Mouse (Mus musculus) hindbrain, postnatal 0 days (tissue): ENCODE data around the gene Ddn. TPM values are rescaled to one million over a fixed set of nuclear protein-coding genes. Genes with fewer than 3 reads are reported as not detected.

Source experiments
- ATAC-seq: fragments of 200-750 bp; cut with Nextera tagmentation; 2 replicates; pipeline ENCODE4 v1.8.0; 2017; ENCODE audit warnings: mild to moderate bottlenecking, moderate TSS enrichment, moderate library complexity
- DNase-seq: peaks from one replicate; pipeline ENCODE4 v3.0.0-alpha.2; 2015; ENCODE audit warnings: low spot score
- H3K27ac ChIP-seq: fragments of 300-500 bp; sonication (generic); 2 replicates; pipeline ENCODE4 v1.5.1; 2014; ENCODE audit warnings: mild to moderate bottlenecking
- H3K27me3 ChIP-seq: fragments of 300-500 bp; sonication (generic); 2 replicates; pipeline ENCODE4 v1.6.1; 2014; ENCODE audit warnings: low read length, mixed read lengths; ENCODE audit not compliant: insufficient read depth
- H3K36me3 ChIP-seq: fragments of 300-500 bp; sonication (generic); 2 replicates; pipeline ENCODE4 v1.6.1; 2014; ENCODE audit warnings: low read length, mixed read lengths; ENCODE audit not compliant: insufficient read depth
- H3K4me1 ChIP-seq: fragments of 300-500 bp; sonication (generic); 2 replicates; pipeline ENCODE4 v1.6.1; 2014; ENCODE audit warnings: antibody characterized with exemption, low read length, mixed read lengths; ENCODE audit not compliant: insufficient read depth
- H3K4me2 ChIP-seq: fragments of 300-500 bp; sonication (generic); 2 replicates; pipeline ENCODE4 v1.6.1; 2014; ENCODE audit warnings: low read depth, mild to moderate bottlenecking, low read length, moderate library complexity, mixed read lengths
- H3K4me3 ChIP-seq: fragments of 300-500 bp; sonication (generic); 2 replicates; pipeline ENCODE4 v1.5.1; 2014; ENCODE audit warnings: low read length
- H3K9ac ChIP-seq: fragments of 300-500 bp; sonication (generic); replicated peaks from 2 replicates; pipeline ENCODE4 v1.6.1; 2014; ENCODE audit warnings: mild to moderate bottlenecking, low read length, moderate library complexity, mixed read lengths
- H3K9me3 ChIP-seq: fragments of 300-500 bp; sonication (generic); 2 replicates; pipeline ENCODE4 v1.6.1; 2016; ENCODE audit warnings: low read length, mixed read lengths
- CTCF ChIP-seq: IDR thresholded peaks from 2 replicates; pipeline ENCODE4 v1.5.1; 2016; ENCODE audit warnings: antibody characterized with exemption, control low read depth, low read depth
- WGBS: fragments of 180-500 bp; shearing (Covaris S2); extraction: QIAGEN DNeasy Blood & Tissue Kit; methylation state at CpG from one replicate; pipeline ENCODE4 v1.1.7; 2014; 5-methylcytosine and 5-hydroxymethylcytosine counted together
- polyA plus RNA-seq: library from polyadenylated mRNA; unstranded; fragments of >200 nt; fragmentation: Nextera tagmentation; extraction: Ambion mirVana; gene quantifications from 2 replicates; pipeline ENCODE4 v1.2.1, GENCODE M21; 2015
- total RNA-seq: library from RNA; depleted of rRNA; stranded (reverse); fragments of >200 nt; gene quantifications from 2 replicates; pipeline ENCODE4 v1.2.3, GENCODE M21; 2014

Gene Ddn
- total and polyA plus RNA-seq, 2 experiments from 2014 or later, result 0.45 to 6.5 TPM

GRCm38 (mm10) chr15:98799396-98799795 is 9.9 kb downstream of the Ddn start:
- Histone ChIP-seq H3K27me3 (peaks cover 67% of the 10 kb centered on the region), H3K4me2 (no peak overlapping the region), H3K36me3 (no peaks in the 10 kb centered on the region), H3K9me3 (no peaks in the 10 kb centered on the region), H3K4me3 (no peak overlapping the region), H3K9ac (no peak overlapping the region), H3K27ac (no peak overlapping the region), H3K4me1 (no peaks in the 10 kb centered on the region)
- peak; percentile 88 for TF ChIP-seq CTCF
- DNase-seq (peak; percentile 88), ATAC-seq (peak; percentile 51; the same call in 1 of the 2 replicates)
- 10% methylated on average over 12 of the region's 12 CpGs for WGBS

DNA sequence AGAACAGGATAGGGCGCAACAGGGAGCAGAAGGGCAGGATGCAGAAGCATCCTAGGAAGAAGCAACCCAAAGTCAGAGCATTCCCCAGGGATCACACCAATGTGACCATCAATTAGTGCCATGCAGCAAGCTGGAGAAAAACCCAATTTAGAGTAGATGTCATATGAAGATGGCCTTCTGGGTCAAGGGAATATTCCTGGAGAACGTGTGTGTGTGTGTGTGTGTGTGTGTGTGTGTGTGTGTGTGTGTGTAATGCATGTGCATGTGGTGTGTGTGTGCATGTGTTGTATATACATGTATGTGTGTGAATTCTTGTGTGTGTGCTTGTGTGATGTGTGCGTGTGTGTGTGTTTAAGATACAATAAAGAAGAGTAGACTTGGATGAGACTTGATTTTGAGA is 10.4 kb downstream of the Ddn start:
- Histone ChIP-seq H3K27me3 (peaks cover 71% of the 10 kb centered on the region), H3K36me3 (no peaks in the 10 kb centered on the region), H3K9ac (no peak overlapping the region), H3K27ac (no peak overlapping the region), H3K4me1 (no peaks in the 10 kb centered on the region), H3K4me2 (no peak overlapping the region), H3K4me3 (no peak overlapping the region), H3K9me3 (no peaks in the 10 kb centered on the region)
- DNase-seq (no peak), ATAC-seq (no peak)
- no peak for TF ChIP-seq CTCF
- WGBS, result 44% methylated on average over 3 of the region's 3 CpGs

DNA sequence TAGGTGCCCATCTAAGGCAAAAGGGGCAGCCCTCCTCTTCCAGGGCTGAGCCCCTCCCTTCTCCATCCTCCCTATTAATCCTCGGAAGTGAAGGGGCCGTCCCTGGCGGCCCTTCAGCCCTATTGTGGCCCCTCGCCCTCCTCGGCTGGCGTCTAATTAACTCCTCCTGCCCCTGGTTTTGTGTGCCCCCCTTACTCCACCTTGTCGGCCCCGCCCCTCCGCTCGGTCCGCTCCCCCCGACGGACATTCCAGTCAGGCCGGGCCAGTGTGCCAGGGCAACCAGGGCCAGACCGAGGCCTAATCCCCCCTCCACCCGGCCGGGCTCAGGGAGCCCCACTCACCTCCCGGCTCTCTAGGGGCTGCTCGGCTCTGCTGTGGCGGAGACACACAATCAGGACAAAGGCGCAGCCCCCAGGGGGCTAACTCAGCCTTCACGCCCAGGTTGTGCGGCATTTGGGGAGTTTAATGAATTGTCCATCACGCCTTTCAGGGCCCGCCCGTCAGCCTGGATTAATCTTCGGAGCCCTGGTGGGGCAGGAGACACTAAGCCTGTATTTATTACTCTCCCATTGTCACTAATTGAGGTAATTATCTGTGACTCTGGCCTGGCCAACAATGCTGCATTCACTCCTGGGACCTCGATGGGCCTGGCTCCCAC is 11.3 kb downstream of the Ddn start:
- WGBS, result 2% methylated on average over 28 of the region's 28 CpGs
- H3K27me3 ChIP-seq, result peaks cover 69% of the 10 kb centered on the region
- no peak overlapping the region for H3K27ac ChIP-seq
- DNase-seq (peak; percentile 70), ATAC-seq (peak; percentile 77)
- H3K4me2 ChIP-seq, result peak overlapping the region; percentile 14; the same call in 1 of the 2 replicates
- H3K9ac ChIP-seq, result no peak overlapping the region
- H3K9me3 ChIP-seq, result no peaks in the 10 kb centered on the region
- no peak overlapping the region for H3K4me3 ChIP-seq
- no peak for TF ChIP-seq CTCF
- H3K36me3 ChIP-seq, result no peaks in the 10 kb centered on the region
- no peaks in the 10 kb centered on the region for H3K4me1 ChIP-seq

DNA sequence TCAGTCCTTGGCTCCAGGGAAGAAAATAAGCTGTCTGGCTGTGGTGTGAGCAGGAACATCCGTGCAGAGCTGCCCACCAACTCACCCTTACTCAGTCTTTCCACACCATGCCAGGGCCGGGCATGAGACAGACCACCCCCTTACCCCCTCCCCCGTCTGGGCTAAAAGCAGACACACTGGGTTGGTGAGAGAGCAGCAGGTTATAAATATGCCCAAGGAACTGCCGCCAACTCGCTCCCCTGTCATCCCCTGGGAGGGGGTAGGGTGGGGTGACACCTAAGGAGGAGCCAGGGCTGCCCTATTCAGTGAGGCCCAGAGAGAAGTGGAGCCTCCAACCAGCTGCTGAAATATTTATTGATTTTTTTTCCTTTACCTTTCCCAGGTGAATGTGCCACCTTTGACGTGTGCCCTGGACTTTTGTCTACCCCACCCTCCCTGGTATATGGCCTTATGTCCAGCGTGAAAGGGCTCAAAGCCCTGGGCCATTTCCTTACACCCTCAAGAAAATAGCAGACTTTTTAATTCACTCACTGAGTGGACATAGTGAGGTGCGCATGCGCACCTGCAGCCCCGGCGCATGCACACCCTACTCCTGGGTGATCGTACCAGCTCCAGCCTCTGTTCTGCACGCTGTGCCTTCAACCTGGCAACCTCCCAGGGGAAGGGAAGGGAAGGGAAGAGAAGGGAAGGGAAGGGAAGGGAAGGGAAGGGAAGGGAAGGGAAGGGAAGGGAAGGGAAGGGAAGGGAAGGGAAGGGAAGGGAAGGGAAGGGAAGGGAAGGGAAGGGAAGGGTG is 12.3 kb downstream of the Ddn start:
- no peak overlapping the region; the same call in 1 of the 2 replicates for H3K4me2 ChIP-seq
- no peak overlapping the region for H3K9ac ChIP-seq

GRCm38 (mm10) chr15:98793141-98793698 is 16.1 kb downstream of the Ddn start:
- 0 out of 2 replicates have a peak, but pooled peaks cover 7% of the 10 kb centered on the region for H3K4me1 ChIP-seq
- no peak overlapping the region for H3K27ac ChIP-seq
- no peak for TF ChIP-seq CTCF
- H3K9me3 ChIP-seq, result no peaks in the 10 kb centered on the region
- DNase-seq (no peak), ATAC-seq (no peak)
- 7% methylated on average over 13 of the region's 13 CpGs for WGBS
- peak overlapping the region; percentile 32 for H3K4me3 ChIP-seq
- H3K27me3 ChIP-seq, result peaks cover 88% of the 10 kb centered on the region
- peak overlapping the region; percentile 49 for H3K4me2 ChIP-seq
- peak overlapping the region; percentile 15; the same call in 1 of the 2 replicates for H3K9ac ChIP-seq
- H3K36me3 ChIP-seq, result no peaks in the 10 kb centered on the region

More for the DNA sequence above, 12.3 kb downstream of the Ddn start:
- H3K4me1 ChIP-seq, result no peaks in the 10 kb centered on the region
- WGBS, result 1% methylated on average over 13 of the region's 13 CpGs
- no peak overlapping the region for H3K4me3 ChIP-seq
- no peak for TF ChIP-seq CTCF
- no peak overlapping the region for H3K27ac ChIP-seq
- H3K9me3 ChIP-seq, result no peaks in the 10 kb centered on the region
- H3K36me3 ChIP-seq, result no peaks in the 10 kb centered on the region
- DNase-seq (peak; percentile 70), ATAC-seq (no peak)
- peaks cover 69% of the 10 kb centered on the region for H3K27me3 ChIP-seq

GRCm38 (mm10) chr15:98792233-98793020 is 16.9 kb downstream of the Ddn start:
- H3K9me3 ChIP-seq, result no peaks in the 10 kb centered on the region
- H3K4me3 ChIP-seq, result peak overlapping the region; percentile 32
- peak overlapping the region; percentile 49 for H3K4me2 ChIP-seq
- ATAC-seq (peak; percentile 68), DNase-seq (peak; percentile 76)
- H3K9ac ChIP-seq, result peak overlapping the region; percentile 15
- H3K27me3 ChIP-seq, result peaks cover 83% of the 10 kb centered on the region
- WGBS, result under 1% methylated on average over 72 of the region's 75 CpGs
- TF ChIP-seq CTCF, result no peak
- no peak overlapping the region for H3K27ac ChIP-seq
- 0 out of 2 replicates have a peak, but pooled peaks cover 7% of the 10 kb centered on the region for H3K4me1 ChIP-seq
- no peaks in the 10 kb centered on the region for H3K36me3 ChIP-seq
